Mouse (Mus musculus): ENCODE results near the gene Stx16. TPM values are rescaled to one million over a fixed set of nuclear protein-coding genes. Genes with fewer than 3 reads are reported as not detected.

The Stx16 gene
- total RNA-seq, 2 experiments from 2014 or later: 40.2 to 42.7 TPM

GRCm38 (mm10) chr2:174123731-174124130, 47.6 kb downstream of the Stx16 start:
- peak; percentile 3 to 9 for DNase-seq (ENCODE audit: low spot score in 2 of 2)

GRCm38 (mm10) chr2:174126522-174127375, 50.6 kb downstream of the Stx16 start:
- DNase-seq (ENCODE audit: low spot score in 2 of 2): peak; percentile 62 to 69

GRCm38 (mm10) chr2:174127376-174127713, 51.2 kb downstream of the Stx16 start:
- DNase-seq (ENCODE audit: low spot score in 2 of 2): no peak

- no peak for DNase-seq (ENCODE audit: low spot score in 2 of 2)
These were observed 52.8 kb downstream of the Stx16 start for GRCm38 (mm10) chr2:174128926-174129325.

- no peak for DNase-seq (ENCODE audit: low spot score in 2 of 2)
These were observed 54.5 kb downstream of the Stx16 start for GRCm38 (mm10) chr2:174130468-174131097.

GRCm38 (mm10) chr2:174132413-174132969, 56.4 kb downstream of the Stx16 start:
- no peak for DNase-seq (ENCODE audit: low spot score in 2 of 2)

Other genes with a start within 250 kb of the Stx16 start
- 10 to 100 TPM; 15.3 to 17.9 TPM for gene Npepl1, start 34.0 kb downstream of the Stx16 start, total RNA-seq (2021)
- 1,000 to 10,000 TPM; 1,824 to 1,870 TPM for gene Gnas, start 208.0 kb downstream of the Stx16 start, total RNA-seq (2021)